27 mouse cellular contexts compared by ENCODE assay signal in the genomic region with DNA sequence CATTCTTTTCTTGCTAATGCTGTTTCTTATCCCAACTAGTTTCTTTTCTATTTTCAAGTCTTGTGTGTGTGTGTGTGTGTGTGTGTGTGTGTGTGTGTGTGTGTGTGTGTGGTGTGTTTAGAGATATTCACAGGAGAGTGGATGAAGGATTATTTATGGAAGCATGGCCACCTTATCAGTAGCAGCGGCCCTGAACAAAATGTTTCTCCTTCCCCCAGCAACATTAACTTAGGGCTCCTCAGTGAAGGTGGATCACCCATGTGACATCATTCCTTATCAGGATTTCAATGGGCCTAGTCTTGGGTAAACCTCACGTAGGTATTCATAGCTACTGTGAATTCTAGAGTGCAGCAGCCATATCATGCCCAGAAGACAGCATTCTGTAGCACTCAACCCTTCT. TPM values are rescaled to one million over a fixed set of nuclear protein-coding genes. Genes with fewer than 3 reads are reported as not detected.
DNase-seq lines count a peak whose midpoint lies in the region; ATAC-seq and TF ChIP-seq lines count a peak whose summit lies in the region.
"Had no signal": no experiment of that assay in that cellular context is flagged by ENCODE, and none has a peak within 500 bp of the region (broad histone marks: within the 10 kb centered on the region; RNA-seq: fewer than 3 reads in every experiment).

No protein-coding gene starts in this region.

- no peaks in the 10 kb centered on the region for H3K36me3 ChIP-seq in heart, embryonic 15.5 days
- no peaks in the 10 kb centered on the region for H3K36me3 ChIP-seq in heart, postnatal 0 days (replicated peaks; ENCODE audit: control insufficient read depth, insufficient read depth, low read length)
- no peaks in the 10 kb centered on the region for H3K36me3 ChIP-seq in forebrain, postnatal 0 days (ENCODE audit: insufficient read depth)
- H3K36me3 ChIP-seq: forebrain, embryonic 10.5 days; G1E; hindbrain, embryonic 12.5 days; hindbrain, embryonic 15.5 days had no signal

- H3K4me1 ChIP-seq in heart, embryonic 15.5 days (replicated peaks): no peaks in the 10 kb centered on the region
- no peaks in the 10 kb centered on the region for H3K4me1 ChIP-seq in heart, postnatal 0 days (ENCODE audit: control insufficient read depth, insufficient read depth)
- H3K4me1 ChIP-seq in forebrain, postnatal 0 days (ENCODE audit: insufficient read depth): no peaks in the 10 kb centered on the region
- H3K4me1 ChIP-seq: forebrain, embryonic 10.5 days; forebrain, embryonic 13.5 days; hindbrain, embryonic 12.5 days; hindbrain, embryonic 15.5 days had no signal

- TF ChIP-seq EP300 in heart, postnatal 0 days (IDR thresholded peaks at IDR 0.05; ENCODE audit: low read depth): no peak

- WGBS in heart, embryonic 15.5 days: 33% methylated on average over 2 of the region's 2 CpGs
- 10% methylated on average over 2 of the region's 2 CpGs for WGBS in heart, postnatal 0 days
- whole genome bisulfite sequencing in forebrain, postnatal 0 days: 87% methylated on average over 2 of the region's 2 CpGs

- TF ChIP-seq CTCF in heart, postnatal 0 days (IDR thresholded peaks at IDR 0.05; ENCODE audit: low read depth): no peak
- TF ChIP-seq CTCF in left cerebral cortex, adult 2 months (IDR thresholded peaks at IDR 0.05): no peak
- no peak for TF ChIP-seq CTCF in forebrain, postnatal 0 days (IDR thresholded peaks at IDR 0.05; ENCODE audit: low read depth)

- H3K9me3 ChIP-seq in heart, embryonic 15.5 days (replicated peaks): no peaks in the 10 kb centered on the region
- H3K9me3 ChIP-seq in heart, postnatal 0 days (replicated peaks; ENCODE audit: control insufficient read depth, low read length): no peaks in the 10 kb centered on the region
- no peaks in the 10 kb centered on the region for H3K9me3 ChIP-seq in forebrain, postnatal 0 days (ENCODE audit: low read length)
- H3K9me3 ChIP-seq: forebrain, embryonic 10.5 days; forebrain, embryonic 13.5 days; hindbrain, embryonic 12.5 days; hindbrain, embryonic 15.5 days had no signal

- 0 out of 2 replicates have a peak overlapping the region, but pooled peaks have one; percentile 56 for H3K27ac ChIP-seq in heart, embryonic 15.5 days
- H3K27ac ChIP-seq in heart, postnatal 0 days (ENCODE audit: low read depth): peak overlapping the region; percentile 5
- H3K27ac ChIP-seq in left cerebral cortex, adult 2 months: no peak overlapping the region
- H3K27ac ChIP-seq in forebrain, postnatal 0 days (ENCODE audit: low read depth, low read length): no peak overlapping the region
- H3K27ac ChIP-seq: forebrain, embryonic 10.5 days; forebrain, embryonic 13.5 days; gastrocnemius, adult 2 months; hindbrain, embryonic 12.5 days; hindbrain, embryonic 15.5 days had no signal

- H3K4me2 ChIP-seq in heart, embryonic 15.5 days: no peak overlapping the region
- no peak overlapping the region for H3K4me2 ChIP-seq in heart, postnatal 0 days (ENCODE audit: low read depth, low read length)
- no peak overlapping the region for H3K4me2 ChIP-seq in forebrain, postnatal 0 days (ENCODE audit: low read depth)
- H3K4me2 ChIP-seq: forebrain, embryonic 13.5 days; hindbrain, embryonic 12.5 days; hindbrain, embryonic 15.5 days had no signal

- H3K27me3 ChIP-seq in heart, embryonic 15.5 days: no peaks in the 10 kb centered on the region
- H3K27me3 ChIP-seq in heart, postnatal 0 days (ENCODE audit: control insufficient read depth, insufficient read depth, low read length): no peaks in the 10 kb centered on the region
- H3K27me3 ChIP-seq in forebrain, postnatal 0 days (ENCODE audit: insufficient read depth, low read length): no peaks in the 10 kb centered on the region
- H3K27me3 ChIP-seq: CH12.LX; forebrain, embryonic 13.5 days; hindbrain, embryonic 12.5 days; hindbrain, embryonic 15.5 days; Patski had no signal

- no peak for ATAC-seq in heart, embryonic 15.5 days (replicated peaks; ENCODE audit: insufficient number of reproducible peaks, insufficient read depth, low FRiP score, low read depth)
- ATAC-seq in heart, postnatal 0 days (ENCODE audit: insufficient read depth, low read depth): peak; percentile 88
- no peak for ATAC-seq in forebrain, postnatal 0 days
- ATAC-seq: forebrain, embryonic 13.5 days; forebrain, embryonic 16.5 days; Patski had no signal

- H3K4me3 ChIP-seq in heart, embryonic 15.5 days: no peak overlapping the region
- no peak overlapping the region for H3K4me3 ChIP-seq in heart, postnatal 0 days (ENCODE audit: low read depth, low read length)
- H3K4me3 ChIP-seq in left cerebral cortex, adult 2 months: no peak overlapping the region
- no peak overlapping the region for H3K4me3 ChIP-seq in forebrain, postnatal 0 days (ENCODE audit: low read depth, low read length)
- H3K4me3 ChIP-seq: forebrain, embryonic 10.5 days; forebrain, embryonic 13.5 days; gastrocnemius, adult 2 months; hindbrain, embryonic 12.5 days; hindbrain, embryonic 15.5 days had no signal

- peak; percentile 19 to 34 for DNase-seq in heart, adult 18-20 months
- no peak for DNase-seq in heart, postnatal 25 days (ENCODE audit: low spot score)
- peak; percentile 41 for DNase-seq in heart, postnatal 0 days (ENCODE audit: low spot score)
- DNase-seq in heart, postnatal 4 days: peak; percentile 5
- DNase-seq in left cerebral cortex, adult 2 months (ENCODE audit: extremely low spot score in 1 of 2, low spot score in 2 of 2): no peak
- DNase-seq in forebrain, postnatal 0 days: no peak
- DNase-seq: adrenal gland, postnatal 10 days; adrenal gland, postnatal 36 days; B cell, adult 2 months; cerebellum, adult 18-20 months; cerebellum, adult 9-10 months; cerebellum, postnatal 14 days; gastrocnemius, adult 2 months; gastrocnemius, postnatal 14 days; kidney, adult 11 months; kidney, adult 8-10 months had no signal

- H3K9ac ChIP-seq in heart, embryonic 15.5 days: no peak overlapping the region
- H3K9ac ChIP-seq in heart, postnatal 0 days (replicated peaks; ENCODE audit: low read depth, low read length): no peak overlapping the region
- H3K9ac ChIP-seq in forebrain, postnatal 0 days: no peak overlapping the region
- H3K9ac ChIP-seq: forebrain, embryonic 13.5 days; hindbrain, embryonic 12.5 days; hindbrain, embryonic 15.5 days had no signal

- intact Hi-C loops in heart, postnatal 25 days (cut with DNase I): no loop called here
- intact Hi-C loops in left cerebral cortex, adult 2 months (cut with DNase I): no loop called here

RNA-seq across cellular contexts. Expression of gene Agbl4, which starts 22.8 kb away (rescaled TPM):
- under 1 TPM; 0.26 to 0.67 TPM for total RNA-seq in heart, adult 18-20 months (2021)
- under 1 TPM; 0.28 to 0.34 TPM for total RNA-seq in heart, postnatal 25 days (2021)
- 0.67 and 1.5 TPM in 2 replicates for polyA plus RNA-seq in heart, embryonic 15.5 days (2015; fragmentation: Nextera tagmentation; extraction: Ambion mirVana)
- 0.50 TPM in 1 of 2 replicates, not detected in the other for total RNA-seq in heart, postnatal 0 days (2014; rRNA removed; ENCODE audit: low replicate concordance)
- 0.55 and 0.60 TPM in 2 replicates for polyA plus RNA-seq in heart, postnatal 0 days (2015; fragmentation: Nextera tagmentation; extraction: Ambion mirVana)
- under 1 TPM; 0.43 to 0.72 TPM for total RNA-seq in heart, postnatal 4 days (2021)
- 10 to 100 TPM; 18.6 to 23.6 TPM for total RNA-seq in left cerebral cortex, adult 2 months (2021)
- total RNA-seq in forebrain, postnatal 0 days (2014; rRNA removed): 4.4 and 6.2 TPM in 2 replicates
- polyA plus RNA-seq in forebrain, postnatal 0 days (2015; fragmentation: Nextera tagmentation; extraction: Ambion mirVana): 1.8 and 3.3 TPM in 2 replicates
- total RNA-seq: CH12.LX; gastrocnemius, adult 2 months; gastrocnemius, postnatal 14 days; gastrocnemius, postnatal 4 days; hematopoietic stem cell, adult 5-6 weeks had no signal
- polyA plus RNA-seq: G1E had no signal

Comparison
In these comparisons a context has a peak if more than half of its experiments do, and no peak if none do; other contexts are left out.
1. DNase-seq: peak in heart, adult 18-20 months (2 of 2), heart, postnatal 0 days (single experiment) and heart, postnatal 4 days (single experiment); none in heart, postnatal 25 days (single experiment), left cerebral cortex, adult 2 months (0 of 2) and forebrain, postnatal 0 days (single experiment).
2. H3K27ac ChIP-seq: peak in heart, embryonic 15.5 days (single experiment) and heart, postnatal 0 days (single experiment); none in left cerebral cortex, adult 2 months (single experiment) and forebrain, postnatal 0 days (single experiment).